26 mouse cellular contexts compared by ENCODE assay signal in genomic region chr7:73604597-73604996, GRCm38 (mm10).
DNase-seq lines count a peak whose midpoint lies in the region; ATAC-seq and TF ChIP-seq lines count a peak whose summit lies in the region.
"Had no signal": no experiment of that assay in that cellular context is flagged by ENCODE, and none has a peak within 500 bp of the region (broad histone marks: within the 10 kb centered on the region; RNA-seq: fewer than 3 reads in every experiment).

No protein-coding gene starts in this region.

- no peak for DNase-seq in forebrain, embryonic 10.5 days (ENCODE audit: extremely low spot score, low spot score)
- DNase-seq in forebrain, embryonic 14.5 days (ENCODE audit: low spot score): no peak
- peak; percentile 64 for DNase-seq in R1 (ENCODE audit: low read depth, low spot score)
- no peak for DNase-seq in embryonic facial prominence, embryonic 10.5 days (ENCODE audit: low spot score)
- DNase-seq in heart, postnatal 4 days: no peak
- no peak for DNase-seq in heart, postnatal 36 days
- DNase-seq: adrenal gland, adult 8-10 months; adrenal gland, postnatal 14 days; adrenal gland, postnatal 36 days; B cell, adult 2 months; cerebellum, adult 11-12 months; cerebellum, adult 2 months; cerebellum, adult 9-10 months; cerebellum, postnatal 14 days had no signal

- WGBS in forebrain, embryonic 10.5 days: 56% methylated on average over 2 of the region's 2 CpGs
- WGBS in forebrain, embryonic 14.5 days: 64% methylated on average over 2 of the region's 2 CpGs
- 42% methylated on average over 2 of the region's 2 CpGs for WGBS in embryonic facial prominence, embryonic 10.5 days
- 63% methylated on average over 2 of the region's 2 CpGs for WGBS in heart, embryonic 11.5 days (ENCODE audit: insufficient replicate concordance)

- no peak overlapping the region for H3K9ac ChIP-seq in forebrain, embryonic 14.5 days (ENCODE audit: low read length)
- no peak overlapping the region for H3K9ac ChIP-seq in ES-Bruce4 (ENCODE audit: low read depth, poor library complexity, severe bottlenecking)
- no peak overlapping the region for H3K9ac ChIP-seq in heart, embryonic 11.5 days (ENCODE audit: low read depth, low read length)
- H3K9ac ChIP-seq: embryonic facial prominence, embryonic 13.5 days; embryonic facial prominence, embryonic 15.5 days; forebrain, embryonic 13.5 days had no signal

- ATAC-seq in forebrain, embryonic 14.5 days: no peak
- ATAC-seq in heart, embryonic 11.5 days (replicated peaks; ENCODE audit: insufficient number of reproducible peaks, low FRiP score, low TSS enrichment): no peak
- ATAC-seq: activated CD4-positive, CD25-positive, alpha-beta regulatory T cell, adult 4 months; CD4-positive, CD25-positive, alpha-beta regulatory T cell, adult 4 months; forebrain, embryonic 13.5 days; forebrain, embryonic 16.5 days; Patski had no signal

- H3K4me1 ChIP-seq in forebrain, embryonic 10.5 days: peaks cover 45% of the 10 kb centered on the region
- peaks cover 14% of the 10 kb centered on the region for H3K4me1 ChIP-seq in forebrain, embryonic 14.5 days (ENCODE audit: control insufficient read depth, insufficient read depth, low read length)
- H3K4me1 ChIP-seq in ES-Bruce4 (ENCODE audit: control insufficient read depth, insufficient read depth, low read length): peaks cover 14% of the 10 kb centered on the region
- peaks cover 42% of the 10 kb centered on the region for H3K4me1 ChIP-seq in embryonic facial prominence, embryonic 10.5 days
- no peaks in the 10 kb centered on the region; the same call in 1 of the 2 replicates for H3K4me1 ChIP-seq in heart, embryonic 11.5 days (ENCODE audit: control insufficient read depth, insufficient read depth, low read length)

- no peak overlapping the region for H3K4me2 ChIP-seq in forebrain, embryonic 14.5 days (ENCODE audit: low read length)
- no peak overlapping the region for H3K4me2 ChIP-seq in heart, embryonic 11.5 days
- H3K4me2 ChIP-seq: embryonic facial prominence, embryonic 13.5 days; embryonic facial prominence, embryonic 15.5 days; forebrain, embryonic 13.5 days had no signal

- H3K27ac ChIP-seq in forebrain, embryonic 10.5 days: 0 out of 2 replicates have a peak overlapping the region, but pooled peaks have one; percentile 25
- H3K27ac ChIP-seq in forebrain, embryonic 14.5 days (ENCODE audit: low read depth, low read length): no peak overlapping the region
- no peak overlapping the region for H3K27ac ChIP-seq in ES-Bruce4 (ENCODE audit: insufficient read depth, low read length)
- H3K27ac ChIP-seq in embryonic facial prominence, embryonic 10.5 days (replicated peaks): peak overlapping the region; percentile 54
- no peak overlapping the region for H3K27ac ChIP-seq in heart, embryonic 11.5 days (ENCODE audit: low read depth, low read length)
- H3K27ac ChIP-seq: embryonic facial prominence, embryonic 13.5 days; embryonic facial prominence, embryonic 15.5 days; forebrain, embryonic 13.5 days had no signal

- H3K9me3 ChIP-seq in forebrain, embryonic 10.5 days: no peaks in the 10 kb centered on the region; the same call in 1 of the 2 replicates
- no peaks in the 10 kb centered on the region for H3K9me3 ChIP-seq in forebrain, embryonic 14.5 days (replicated peaks; ENCODE audit: control insufficient read depth, low read length)
- peaks cover 12% of the 10 kb centered on the region for H3K9me3 ChIP-seq in ES-Bruce4 (replicated peaks; ENCODE audit: control insufficient read depth, insufficient read depth, low read length, poor library complexity, severe bottlenecking)
- peaks cover 7% of the 10 kb centered on the region for H3K9me3 ChIP-seq in embryonic facial prominence, embryonic 10.5 days
- H3K9me3 ChIP-seq in heart, embryonic 11.5 days (replicated peaks; ENCODE audit: control insufficient read depth, low read length): peaks cover 3% of the 10 kb centered on the region; the same call in 1 of the 2 replicates
- H3K9me3 ChIP-seq: embryonic facial prominence, embryonic 13.5 days; embryonic facial prominence, embryonic 15.5 days; forebrain, embryonic 13.5 days had no signal

- peak; percentile 87 for TF ChIP-seq EP300 in ES-Bruce4 (IDR thresholded peaks at IDR 0.05; ENCODE audit: insufficient read depth, low read depth, low read length)

- no peak overlapping the region for H3K4me3 ChIP-seq in forebrain, embryonic 10.5 days
- H3K4me3 ChIP-seq in forebrain, embryonic 14.5 days (ENCODE audit: low read depth, low read length): no peak overlapping the region
- H3K4me3 ChIP-seq in ES-Bruce4 (ENCODE audit: low read depth, low read length): no peak overlapping the region
- H3K4me3 ChIP-seq in embryonic facial prominence, embryonic 10.5 days: no peak overlapping the region
- no peak overlapping the region for H3K4me3 ChIP-seq in heart, embryonic 11.5 days (ENCODE audit: low read depth, low read length)
- H3K4me3 ChIP-seq: embryonic facial prominence, embryonic 13.5 days; embryonic facial prominence, embryonic 15.5 days; erythroblast, embryonic 14.5 days; forebrain, embryonic 13.5 days had no signal

- TF ChIP-seq CTCF in ES-Bruce4 (IDR thresholded peaks at IDR 0.05; ENCODE audit: low read depth, low read length): no peak

- H3K36me3 ChIP-seq in forebrain, embryonic 10.5 days (replicated peaks): no peaks in the 10 kb centered on the region
- no peaks in the 10 kb centered on the region for H3K36me3 ChIP-seq in forebrain, embryonic 14.5 days (ENCODE audit: control insufficient read depth, insufficient read depth, low read length)
- no peaks in the 10 kb centered on the region for H3K36me3 ChIP-seq in ES-Bruce4 (ENCODE audit: control insufficient read depth, insufficient read depth, low read length, poor library complexity, severe bottlenecking)
- 0 out of 2 replicates have a peak, but pooled peaks cover 5% of the 10 kb centered on the region for H3K36me3 ChIP-seq in embryonic facial prominence, embryonic 10.5 days (replicated peaks)
- no peaks in the 10 kb centered on the region for H3K36me3 ChIP-seq in heart, embryonic 11.5 days (ENCODE audit: control insufficient read depth, insufficient read depth, low read length)
- H3K36me3 ChIP-seq: embryonic facial prominence, embryonic 13.5 days; embryonic facial prominence, embryonic 15.5 days; G1E had no signal

- no peak for TF ChIP-seq POLR2A in ES-Bruce4 (IDR thresholded peaks at IDR 0.05; ENCODE audit: insufficient read depth, low read length)

- H3K27me3 ChIP-seq in forebrain, embryonic 10.5 days (ENCODE audit: poor library complexity, severe bottlenecking): no peaks in the 10 kb centered on the region
- H3K27me3 ChIP-seq in forebrain, embryonic 14.5 days (replicated peaks; ENCODE audit: control insufficient read depth, insufficient read depth, low read length): no peaks in the 10 kb centered on the region
- no peaks in the 10 kb centered on the region; the same call in 1 of the 2 replicates for H3K27me3 ChIP-seq in ES-Bruce4 (ENCODE audit: control insufficient read depth, insufficient read depth, low read length, poor library complexity, severe bottlenecking)
- H3K27me3 ChIP-seq in embryonic facial prominence, embryonic 10.5 days (replicated peaks; ENCODE audit: low read depth, poor library complexity, severe bottlenecking): no peaks in the 10 kb centered on the region
- H3K27me3 ChIP-seq in heart, embryonic 11.5 days (ENCODE audit: control insufficient read depth, insufficient read depth, low read length): no peaks in the 10 kb centered on the region
- H3K27me3 ChIP-seq: CH12.LX; embryonic facial prominence, embryonic 13.5 days; embryonic facial prominence, embryonic 15.5 days; forebrain, embryonic 13.5 days; Patski had no signal

- intact Hi-C loops in heart, postnatal 36 days (cut with DNase I): no loop called here

Comparison
In these comparisons a context has a peak if more than half of its experiments do, and no peak if none do; other contexts are left out.
1. H3K27ac ChIP-seq: peak in forebrain, embryonic 10.5 days (single experiment) and embryonic facial prominence, embryonic 10.5 days (single experiment); none in forebrain, embryonic 14.5 days (single experiment), ES-Bruce4 (single experiment) and heart, embryonic 11.5 days (single experiment).